Mouse (Mus musculus): ENCODE results near the gene Fcgrt.

The Fcgrt gene

DNA sequence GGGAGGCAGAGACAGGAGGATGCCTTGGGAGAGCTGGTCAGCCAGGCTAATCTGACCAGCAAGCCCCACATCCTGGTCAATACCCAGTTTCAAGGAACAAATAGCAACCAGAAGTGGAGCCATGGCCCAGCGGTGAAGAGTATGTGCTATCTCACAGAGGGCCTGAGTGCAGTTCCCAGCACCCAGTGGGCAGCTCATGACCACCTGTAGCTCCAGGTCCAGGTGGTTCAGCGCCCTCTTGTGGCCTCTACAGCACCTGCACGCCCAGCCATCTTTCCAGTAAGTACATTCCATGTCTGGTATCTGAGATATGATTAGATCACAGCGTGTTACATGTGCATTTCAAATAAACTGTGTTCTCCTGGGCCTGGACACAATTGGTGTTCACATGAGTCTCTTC lies 17.6 kb downstream of the Fcgrt start:
- in situ Hi-C loops (cut with MboI, MseI) = no loop called here

DNA sequence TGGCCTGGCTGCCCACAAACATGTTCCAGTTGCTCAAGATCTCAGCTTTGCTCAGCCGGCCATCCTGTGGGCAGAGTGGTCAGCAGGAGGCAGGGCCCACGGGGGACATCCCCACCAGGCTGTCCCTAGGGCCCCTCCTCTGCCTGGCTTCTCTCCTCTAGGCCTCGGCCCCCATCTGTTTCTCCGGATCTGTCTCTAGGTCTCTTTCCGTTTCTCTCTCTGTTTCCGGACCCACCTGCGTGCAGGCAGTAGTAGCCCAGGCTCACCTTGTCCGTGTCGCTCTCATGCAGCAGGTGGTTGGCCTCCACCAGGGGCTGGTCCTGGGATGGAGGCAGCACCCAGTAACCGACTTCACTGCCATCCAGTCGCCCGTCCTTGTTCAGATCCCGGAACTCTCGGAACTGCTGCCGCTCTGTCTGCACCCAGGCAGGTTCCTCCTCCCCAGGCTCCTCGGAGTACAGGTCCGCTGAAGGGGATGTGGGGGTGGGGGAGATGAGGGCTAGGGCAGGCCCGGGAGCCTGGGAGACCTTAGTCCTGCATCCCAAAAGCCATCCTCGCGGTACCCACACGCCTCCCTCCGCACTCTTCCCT lies 20.3 kb downstream of the Fcgrt start:
- in situ Hi-C loops (cut with MboI, MseI) = no loop called here

DNA sequence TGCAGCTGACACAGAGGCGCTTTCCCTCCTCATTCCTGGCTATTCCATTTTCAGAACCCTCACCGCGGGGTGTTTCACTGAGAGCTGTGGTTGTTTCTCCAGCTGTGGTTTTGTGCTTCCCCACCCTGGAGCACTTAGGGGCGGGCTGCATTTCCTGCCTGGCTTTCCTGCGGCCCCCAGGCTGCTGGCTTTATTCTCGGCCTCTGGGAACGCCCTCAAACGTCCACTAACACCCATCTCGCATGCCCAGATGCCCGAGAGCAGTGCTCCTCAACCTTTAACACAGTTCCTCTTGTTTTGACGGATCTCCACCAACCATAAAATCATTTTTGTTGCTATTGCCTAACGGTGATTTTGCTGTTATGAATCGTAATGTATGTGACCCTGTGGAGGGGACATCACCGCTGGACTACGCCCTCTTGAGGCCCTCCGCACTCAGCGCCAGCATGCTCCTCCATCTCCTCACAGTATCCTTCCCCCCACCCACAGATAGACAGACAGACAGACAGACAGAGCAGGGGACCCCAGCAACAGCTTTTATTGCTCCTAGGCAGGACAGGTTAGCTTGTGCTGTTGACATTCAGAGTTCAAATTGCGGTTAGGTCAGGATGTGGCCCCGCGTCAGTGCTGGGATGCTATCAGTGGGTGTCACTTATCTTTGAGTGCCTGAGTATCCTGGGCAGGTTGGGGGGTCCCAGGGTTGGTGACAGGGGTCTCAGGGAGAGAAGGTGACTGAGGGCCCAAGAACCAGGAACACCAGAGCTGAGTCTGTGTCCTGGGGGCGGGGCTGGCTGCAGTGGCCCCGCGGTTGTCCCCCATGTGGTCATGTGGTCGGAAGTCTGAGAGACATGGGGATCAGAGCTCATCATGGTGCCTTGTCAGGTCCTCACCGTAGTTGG lies 21.0 kb downstream of the Fcgrt start:
- in situ Hi-C loops (cut with MboI, MseI) = no loop called here

- in situ Hi-C loops (cut with MboI, MseI) = no loop called here
Observed at GRCm38 (mm10) chr7:45081016-45081415, 22.6 kb downstream of the Fcgrt start.

DNA sequence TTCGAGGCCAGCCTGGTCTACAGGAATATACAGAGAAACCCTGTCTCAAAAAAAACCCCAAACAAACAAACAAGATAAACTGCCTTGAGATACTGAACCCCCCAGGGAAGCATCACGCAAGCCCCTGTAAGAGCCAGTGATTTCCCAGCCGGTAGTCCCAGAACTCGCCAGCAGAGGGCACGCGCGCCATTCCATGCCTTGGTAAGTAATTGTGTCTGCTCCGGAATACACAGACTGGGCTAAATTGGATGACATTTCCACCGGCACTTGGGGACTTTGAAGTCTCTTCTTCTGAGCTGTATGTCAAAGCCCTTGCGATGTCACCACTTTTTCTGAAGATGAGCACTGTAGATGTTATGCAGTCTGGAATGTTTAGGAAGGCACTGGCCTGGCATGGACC lies 23.8 kb downstream of the Fcgrt start:
- in situ Hi-C loops (cut with MboI, MseI) = no loop called here

DNA sequence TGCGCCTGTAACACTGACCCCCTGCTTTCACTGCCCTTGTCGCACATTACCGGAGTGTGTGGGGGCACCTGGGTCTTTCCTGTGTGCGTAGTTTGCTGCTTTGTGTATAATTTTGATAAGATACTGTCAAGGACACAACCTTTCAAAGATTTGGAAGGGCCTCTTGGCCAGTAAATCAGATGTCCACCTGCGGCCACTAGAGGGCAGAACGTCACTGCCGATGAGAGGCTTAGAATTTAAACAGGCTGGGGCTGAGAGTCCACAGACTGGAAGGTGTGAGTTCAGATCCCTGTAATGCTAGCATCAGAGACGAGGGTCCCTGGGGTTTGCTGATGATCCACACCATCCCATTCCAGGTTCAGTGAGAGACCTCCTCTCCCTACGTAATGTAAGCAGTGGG lies 25.1 kb downstream of the Fcgrt start:
- in situ Hi-C loops (cut with MboI, MseI) = no loop called here

GRCm38 (mm10) chr7:45077829-45078228 lies 25.8 kb downstream of the Fcgrt start:
- in situ Hi-C loops (cut with MboI, MseI) = no loop called here

DNA sequence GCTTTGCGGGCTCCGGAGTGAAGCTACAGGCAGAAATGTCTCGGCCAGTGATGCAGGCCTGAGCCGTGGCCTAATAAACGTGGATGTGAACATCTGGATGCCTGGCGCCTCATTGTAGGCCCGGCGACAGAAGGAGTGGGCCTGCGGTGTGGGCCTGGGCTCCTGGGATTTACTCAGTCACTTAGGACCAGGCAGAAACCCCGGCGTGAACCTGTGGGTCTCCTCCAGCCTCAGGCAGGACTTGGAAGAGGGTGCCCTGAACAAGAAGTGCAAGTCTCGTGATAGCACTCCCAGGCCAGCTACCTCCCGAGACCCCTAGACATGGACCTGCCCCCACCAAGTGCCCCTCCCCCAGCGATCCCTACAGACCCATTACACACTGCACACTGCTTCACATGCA lies 26.3 kb downstream of the Fcgrt start:
- in situ Hi-C loops (cut with MboI, MseI) = no loop called here

DNA sequence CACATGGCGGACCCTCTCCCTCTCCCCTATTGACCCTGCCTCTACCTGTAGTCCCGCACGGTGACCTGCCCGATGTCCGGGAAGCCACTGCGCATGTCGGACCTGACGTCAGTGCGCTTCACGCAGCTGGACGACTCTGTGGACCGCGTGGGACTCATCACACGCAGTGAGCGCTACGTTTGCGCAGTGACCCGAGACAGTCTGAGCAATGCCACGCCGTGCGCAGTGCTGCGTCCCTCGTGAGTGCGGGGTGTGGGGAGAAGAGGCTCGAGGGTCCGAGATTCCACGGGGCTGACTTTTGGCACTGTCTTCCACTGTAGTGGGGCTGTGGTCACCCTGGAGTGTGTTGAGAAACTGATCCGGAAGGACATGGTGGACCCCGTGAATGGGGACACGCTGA lies 27.1 kb downstream of the Fcgrt start:
- in situ Hi-C loops (cut with MboI, MseI) = no loop called here

GRCm38 (mm10) chr7:45075405-45075804 lies 28.2 kb downstream of the Fcgrt start:
- in situ Hi-C loops (cut with MboI, MseI) = no loop called here

DNA sequence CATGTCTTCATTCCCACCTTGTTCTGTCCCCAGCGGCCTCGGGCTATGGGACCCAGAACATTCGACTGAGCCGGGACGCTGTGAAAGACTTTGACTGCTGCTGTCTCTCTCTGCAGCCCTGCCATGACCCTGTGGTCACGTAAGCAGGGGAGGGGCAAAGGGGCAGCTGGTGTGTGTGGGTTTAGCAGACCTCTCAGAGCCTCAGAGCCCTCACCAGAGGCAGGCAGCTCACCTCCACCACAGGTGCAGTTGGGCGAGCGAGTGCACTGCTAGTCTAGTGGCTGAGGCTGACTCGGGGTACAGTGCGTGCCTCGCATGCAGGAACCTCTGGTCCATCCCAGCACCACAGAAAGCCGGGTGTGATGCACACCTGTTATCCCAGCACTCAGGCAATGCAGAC lies 29.7 kb downstream of the Fcgrt start:
- in situ Hi-C loops (cut with MboI, MseI) = no loop called here

GRCm38 (mm10) chr7:45073171-45073707 lies 30.4 kb downstream of the Fcgrt start:
- in situ Hi-C loops (cut with MboI, MseI) = no loop called here

GRCm38 (mm10) chr7:45072230-45072629 lies 31.4 kb downstream of the Fcgrt start:
- in situ Hi-C loops (cut with MboI, MseI) = no loop called here

DNA sequence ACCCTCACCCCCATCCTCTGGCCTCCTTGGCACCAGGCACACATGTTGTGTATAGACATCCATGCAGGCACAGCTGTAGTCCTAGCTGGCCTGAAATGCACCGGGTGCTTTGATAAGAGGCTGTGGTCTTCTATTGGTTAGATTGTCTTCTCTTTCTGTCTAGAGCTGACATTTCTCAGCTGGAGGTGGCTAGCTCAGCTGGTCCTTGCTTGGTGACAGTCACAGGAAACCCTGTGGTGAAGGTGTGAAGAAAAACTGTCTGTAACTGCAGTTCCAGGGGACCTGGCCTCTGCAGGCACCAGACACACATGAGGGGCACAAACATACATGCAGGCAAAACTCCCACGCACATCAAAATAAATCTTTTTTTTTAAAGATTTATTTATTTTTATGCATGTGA lies 34.0 kb downstream of the Fcgrt start:
- in situ Hi-C loops (cut with MboI, MseI) = loop anchor here in 1 of 2 experiments (5.0 kb wide), 1 partner anchor 47 kb away; no protein-coding TSS in a partner anchor

DNA sequence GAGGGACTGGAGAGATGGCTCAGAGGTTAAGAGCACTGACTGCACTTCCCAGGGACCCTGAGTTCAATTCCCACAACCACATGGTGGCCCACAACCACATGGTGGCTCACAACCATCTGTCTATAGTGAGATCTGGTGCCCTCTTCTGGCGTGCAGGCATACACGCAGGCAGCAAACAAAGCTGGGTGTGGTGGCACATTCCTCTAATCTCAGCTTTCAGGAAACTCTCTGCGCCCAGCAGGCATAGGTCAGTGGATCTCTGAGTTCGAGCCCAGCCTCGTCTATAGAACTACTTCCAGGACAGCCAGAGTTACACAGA lies 35.7 kb downstream of the Fcgrt start:
- in situ Hi-C loops (cut with MboI, MseI) = loop anchor here in 1 of 2 experiments (5.0 kb wide), 1 partner anchor 46 kb away; no protein-coding TSS in a partner anchor

DNA sequence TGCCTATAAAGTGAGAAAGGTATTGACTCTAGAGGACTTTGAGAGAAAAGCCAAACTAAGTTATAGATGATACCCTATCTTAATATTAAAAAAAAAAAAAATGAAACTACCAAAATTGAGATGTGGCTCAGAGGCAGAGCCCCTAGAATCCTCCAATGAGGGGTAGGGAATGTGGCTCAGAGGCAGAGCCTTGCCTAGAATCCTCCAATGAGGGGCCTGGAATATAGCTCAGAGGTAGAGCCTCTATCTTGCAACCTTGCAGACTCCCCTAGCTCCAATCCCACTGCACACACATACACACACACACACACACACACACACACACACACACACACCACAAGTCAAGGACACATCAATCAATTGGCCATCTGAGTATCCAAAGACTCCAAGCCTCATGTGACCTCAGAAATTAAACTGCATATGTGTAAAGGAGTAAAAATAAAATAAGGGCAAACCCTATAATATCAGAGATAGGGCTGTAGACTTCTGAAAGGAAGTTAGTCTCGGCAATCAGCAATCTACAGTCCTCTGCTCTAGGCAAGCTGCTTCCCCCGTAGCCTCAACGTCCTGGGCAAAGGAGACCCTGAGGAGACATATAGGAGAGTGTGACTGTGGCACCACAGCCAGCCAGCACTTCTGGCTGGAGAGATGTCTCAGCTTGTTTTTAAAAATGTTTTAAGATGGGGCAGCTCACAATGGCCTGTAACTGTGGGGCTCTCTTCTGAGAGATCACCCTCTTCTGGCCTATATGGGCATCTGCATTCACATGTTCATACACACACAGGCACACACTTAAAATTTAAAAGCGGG lies 36.3 kb downstream of the Fcgrt start:
- in situ Hi-C loops (cut with MboI, MseI) = loop anchor here in 1 of 2 experiments (5.0 kb wide), 1 partner anchor 45 kb away; no protein-coding TSS in a partner anchor

DNA sequence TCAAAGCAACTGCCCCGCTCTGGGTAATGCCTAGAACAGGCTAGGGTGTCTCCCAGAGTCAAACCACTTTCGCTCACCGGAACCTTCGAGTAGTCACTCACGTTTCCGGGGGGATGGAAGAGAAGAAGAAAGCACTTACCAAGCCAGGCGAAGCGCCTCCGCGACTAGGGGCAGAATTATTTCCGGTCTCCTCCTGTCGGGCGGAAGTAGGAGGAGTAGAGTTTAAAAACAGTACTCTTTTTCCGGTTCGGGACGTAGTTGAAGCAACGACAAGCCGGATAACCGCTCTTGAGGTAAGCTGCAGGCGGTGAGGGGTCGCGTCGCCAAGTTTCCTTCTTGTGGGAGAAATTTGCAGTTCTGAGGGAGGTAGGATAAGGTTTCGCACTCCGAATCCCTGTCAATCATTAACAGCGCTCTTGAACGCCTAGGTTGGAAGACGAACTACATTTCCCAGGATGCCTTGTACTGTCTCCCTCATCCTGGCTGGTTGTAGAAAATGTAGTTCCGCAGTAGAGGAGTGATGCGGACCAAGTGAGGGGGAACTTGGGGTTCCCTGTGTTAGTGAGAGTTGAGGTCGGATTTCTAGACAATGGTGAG lies 41.3 kb downstream of the Fcgrt start, which contains the start of the genes Nosip and Prrg2:
TSS of gene Nosip (plus strand) at position 191 of the 597 bp plus-strand sequence.
TSS of gene Prrg2 (minus strand) at position 439 of the 597 bp plus-strand sequence.
- in situ Hi-C loops (cut with MboI, MseI) = loop anchor here in 1 of 2 experiments (5.0 kb wide), 1 partner anchor 35 kb away; no protein-coding TSS in a partner anchor

- in situ Hi-C loops (cut with MboI, MseI) = loop anchor here in 1 of 2 experiments (5.0 kb wide), 1 partner anchor 34 kb away; no protein-coding TSS in a partner anchor
Observed at GRCm38 (mm10) chr7:45061532-45062075, 42.0 kb downstream of the Fcgrt start.

DNA sequence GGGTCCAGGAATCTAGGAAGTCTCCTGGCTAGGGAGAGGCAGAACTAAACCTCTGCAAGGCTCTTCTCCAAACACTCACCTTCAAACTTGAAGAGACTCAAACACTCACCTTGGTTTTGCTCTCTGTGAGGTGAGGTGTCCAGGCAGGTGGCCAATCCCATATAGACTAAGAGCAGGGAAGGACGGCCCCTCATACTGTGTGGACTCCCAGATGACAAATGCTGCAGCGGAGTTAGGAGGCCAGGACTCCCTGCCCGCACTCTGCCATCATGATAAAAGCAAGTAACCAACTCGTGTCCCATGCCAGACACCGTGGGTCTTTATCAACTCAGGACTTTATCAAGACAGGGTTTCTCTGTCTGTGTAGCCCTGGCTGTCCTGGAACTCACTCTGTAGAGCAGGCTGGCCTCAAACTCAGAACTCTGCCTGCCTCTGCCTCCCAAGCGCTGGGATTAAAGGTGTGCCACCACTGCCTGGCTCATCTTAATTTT lies 43.0 kb downstream of the Fcgrt start:
- in situ Hi-C loops (cut with MboI, MseI) = loop anchor here in 1 of 2 experiments (5.0 kb wide), 1 partner anchor 33 kb away; no protein-coding TSS in a partner anchor

All from T-helper 17 cell (primary cell).